Mouse (Mus musculus): ENCODE data around the gene Fam53b.
A peak's percentile ranks its signal among the peaks of the same experiment; 100 is the strongest.

The Fam53b gene

DNA sequence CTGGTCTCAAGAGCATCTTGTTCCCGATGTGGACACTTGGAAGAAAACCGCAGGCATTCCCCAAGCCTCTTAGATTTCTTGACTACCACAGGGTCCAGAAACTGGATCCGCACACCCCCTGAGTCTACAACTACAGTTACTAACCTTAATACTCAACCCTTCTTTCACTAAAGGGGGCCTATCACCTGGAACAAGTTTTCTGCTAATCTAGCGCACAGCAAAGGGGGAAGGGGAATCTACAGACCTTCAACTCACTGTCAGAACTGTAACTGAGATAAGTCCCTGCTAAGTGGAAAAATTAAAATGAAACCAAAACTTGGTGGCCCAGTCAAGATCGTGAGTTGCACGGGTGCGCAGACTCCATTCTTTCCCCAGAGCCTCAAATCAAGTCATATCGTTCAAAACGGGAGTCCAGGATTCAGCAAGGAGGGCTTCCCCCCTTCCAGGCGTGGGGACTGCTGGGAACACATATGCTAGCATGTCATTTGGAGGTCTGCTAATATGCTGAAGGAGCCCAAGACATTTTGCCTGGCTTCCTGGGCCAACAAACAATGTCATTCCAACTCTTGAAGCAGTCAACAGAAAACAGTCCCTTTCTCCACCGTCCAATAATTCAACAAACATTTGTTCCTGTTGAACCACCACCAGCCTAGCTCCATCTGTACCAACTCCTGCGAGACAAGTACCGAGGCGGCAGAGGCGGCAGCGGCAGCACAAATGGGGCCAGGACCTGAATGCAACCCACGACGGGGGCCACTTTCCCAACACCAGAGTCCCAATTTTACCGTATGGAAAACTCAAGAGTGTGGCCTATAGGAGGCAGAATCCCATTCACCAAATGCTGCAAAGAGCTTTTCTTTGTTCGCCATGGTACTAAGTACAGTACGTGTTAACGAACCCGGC lies 1.7 kb downstream of the Fam53b start:
- no peak for DNase-seq (ENCODE audit: low read depth, low spot score)

DNA sequence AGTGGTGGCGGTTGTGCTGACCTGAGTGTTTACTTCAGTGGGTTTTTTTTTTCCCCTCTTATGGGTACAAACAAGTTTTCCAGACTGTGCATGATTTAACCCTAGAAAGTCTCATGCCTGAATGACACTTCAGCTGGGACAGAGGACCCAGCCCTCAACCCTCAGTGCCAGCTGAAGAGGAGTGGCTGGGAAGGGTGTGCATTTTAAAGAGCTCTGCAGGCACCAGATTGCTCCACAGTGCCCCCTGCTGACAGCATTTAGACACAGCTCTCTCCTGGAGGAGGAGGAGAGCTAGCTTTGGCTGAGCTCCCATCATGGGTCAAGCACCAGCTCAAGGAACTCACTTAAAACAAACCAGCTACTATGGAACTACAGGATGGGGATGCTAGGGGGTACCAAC lies 2.8 kb downstream of the Fam53b start:
- peak; percentile 79 for DNase-seq (ENCODE audit: low read depth, low spot score)

DNA sequence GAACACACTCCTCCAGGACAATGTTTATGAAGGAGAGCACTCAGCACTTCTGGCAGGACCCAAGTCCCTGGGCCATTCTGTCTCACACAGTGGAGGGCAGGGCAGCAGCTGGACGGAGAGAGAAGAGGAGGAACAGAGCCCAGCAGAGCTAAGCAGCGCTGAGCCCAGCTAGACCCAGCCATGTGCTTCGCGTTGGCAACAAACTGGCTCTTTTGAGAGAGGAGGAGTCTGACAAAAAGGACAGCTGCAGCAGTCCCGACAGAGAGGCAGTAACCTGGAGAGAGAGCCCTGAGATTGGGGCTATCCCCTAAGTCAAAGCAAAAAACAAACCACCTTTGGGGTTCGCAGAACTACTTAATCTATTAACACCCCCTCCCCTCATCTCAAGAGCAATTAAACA lies 3.3 kb downstream of the Fam53b start:
- no peak for DNase-seq (ENCODE audit: low read depth, low spot score)

DNA sequence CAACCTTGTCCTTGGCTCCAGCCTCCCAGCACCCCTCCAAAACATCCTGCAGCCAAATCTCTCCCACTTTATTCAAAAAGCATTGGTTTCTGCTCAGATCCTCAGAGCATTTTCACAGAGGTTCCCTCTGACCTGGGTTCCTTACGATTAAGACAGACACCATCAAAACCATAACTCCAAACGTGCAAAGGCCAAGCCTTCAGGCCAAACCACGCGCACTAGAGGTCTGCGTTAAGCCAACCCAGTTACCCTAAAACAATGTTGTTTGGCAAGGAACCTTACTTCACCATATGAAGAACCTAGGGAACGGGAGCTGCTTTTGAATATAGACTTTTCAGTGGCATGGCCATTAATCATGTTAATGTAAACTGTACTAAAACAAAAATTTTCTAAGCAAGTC lies 4.0 kb downstream of the Fam53b start:
- DNase-seq (ENCODE audit: low read depth, low spot score), result no peak

DNA sequence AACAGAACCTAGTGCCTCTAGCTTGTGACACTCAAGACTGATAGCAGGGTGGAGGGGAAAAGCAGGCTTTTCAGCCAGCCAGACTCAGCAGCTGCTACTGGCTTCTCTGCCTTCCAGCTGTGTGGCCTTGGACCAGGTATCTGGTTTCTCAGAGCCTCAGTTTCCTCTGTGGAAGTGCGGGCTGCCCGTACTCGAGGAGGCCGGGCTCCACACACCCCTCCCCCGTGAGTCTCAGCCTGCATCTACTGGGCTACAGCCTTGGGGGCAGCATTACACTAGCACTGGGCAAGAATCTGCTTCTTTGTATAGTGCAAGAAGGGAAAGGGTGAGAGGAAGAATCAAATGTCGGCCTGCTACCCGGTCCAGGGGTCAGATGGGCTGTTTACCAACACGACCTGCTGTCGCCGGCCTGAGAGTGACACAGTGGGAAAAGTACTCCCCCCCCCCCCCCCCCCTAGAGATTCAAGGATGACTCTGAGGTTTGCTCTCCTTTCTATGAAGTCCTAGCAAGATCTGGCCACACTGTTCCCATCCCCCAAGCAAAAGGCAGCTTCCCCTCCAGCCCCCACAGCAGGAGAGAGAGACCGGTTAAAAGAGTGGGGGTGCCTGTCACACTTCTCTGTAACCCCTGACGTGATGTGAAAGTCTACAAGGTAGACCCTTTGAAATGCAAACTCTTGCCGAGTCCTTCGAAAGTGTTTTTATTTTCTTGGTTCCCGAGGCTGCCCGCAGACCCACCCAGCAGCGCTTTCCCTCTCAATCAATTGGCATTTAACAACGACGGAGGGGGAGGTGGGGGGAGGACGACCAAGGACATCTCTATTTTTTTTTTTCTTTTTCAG lies 4.6 kb downstream of the Fam53b start:
- DNase-seq (ENCODE audit: low read depth, low spot score), result no peak

DNA sequence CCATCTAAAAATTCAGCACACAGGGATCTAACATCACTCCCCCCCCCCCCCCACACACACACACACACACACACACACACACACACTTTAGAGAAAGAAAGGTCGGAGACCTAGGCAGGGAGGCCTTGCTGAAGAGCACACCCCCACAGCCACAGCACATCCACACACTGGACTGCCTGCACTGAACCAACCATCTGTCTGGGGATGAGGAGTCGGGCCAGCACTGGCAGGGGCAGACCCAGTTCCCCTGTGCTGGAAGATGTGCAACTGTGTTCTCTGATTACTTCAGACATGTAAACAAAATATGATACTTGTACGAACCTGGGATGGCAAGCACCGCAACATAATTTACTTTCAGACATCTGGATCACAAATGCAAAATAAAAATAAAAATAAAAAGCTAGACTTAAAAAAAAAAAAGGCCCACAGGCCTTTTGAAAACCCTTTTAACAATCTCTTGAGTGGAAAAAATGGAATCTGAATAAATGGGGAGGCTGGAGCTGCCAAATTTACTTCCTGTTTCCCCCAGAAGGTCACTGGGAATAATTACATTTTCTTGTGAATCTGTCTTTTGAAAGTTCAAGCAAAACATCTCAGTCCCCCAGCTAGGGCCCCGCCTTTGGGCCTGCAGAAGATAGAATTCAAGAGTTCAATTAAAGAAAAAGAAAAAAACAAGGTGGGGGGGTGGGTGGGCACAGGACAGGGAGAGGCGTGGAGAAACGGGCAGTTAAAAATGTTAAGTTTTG lies 5.5 kb downstream of the Fam53b start:
- no peak for DNase-seq (ENCODE audit: low read depth, low spot score)

DNA sequence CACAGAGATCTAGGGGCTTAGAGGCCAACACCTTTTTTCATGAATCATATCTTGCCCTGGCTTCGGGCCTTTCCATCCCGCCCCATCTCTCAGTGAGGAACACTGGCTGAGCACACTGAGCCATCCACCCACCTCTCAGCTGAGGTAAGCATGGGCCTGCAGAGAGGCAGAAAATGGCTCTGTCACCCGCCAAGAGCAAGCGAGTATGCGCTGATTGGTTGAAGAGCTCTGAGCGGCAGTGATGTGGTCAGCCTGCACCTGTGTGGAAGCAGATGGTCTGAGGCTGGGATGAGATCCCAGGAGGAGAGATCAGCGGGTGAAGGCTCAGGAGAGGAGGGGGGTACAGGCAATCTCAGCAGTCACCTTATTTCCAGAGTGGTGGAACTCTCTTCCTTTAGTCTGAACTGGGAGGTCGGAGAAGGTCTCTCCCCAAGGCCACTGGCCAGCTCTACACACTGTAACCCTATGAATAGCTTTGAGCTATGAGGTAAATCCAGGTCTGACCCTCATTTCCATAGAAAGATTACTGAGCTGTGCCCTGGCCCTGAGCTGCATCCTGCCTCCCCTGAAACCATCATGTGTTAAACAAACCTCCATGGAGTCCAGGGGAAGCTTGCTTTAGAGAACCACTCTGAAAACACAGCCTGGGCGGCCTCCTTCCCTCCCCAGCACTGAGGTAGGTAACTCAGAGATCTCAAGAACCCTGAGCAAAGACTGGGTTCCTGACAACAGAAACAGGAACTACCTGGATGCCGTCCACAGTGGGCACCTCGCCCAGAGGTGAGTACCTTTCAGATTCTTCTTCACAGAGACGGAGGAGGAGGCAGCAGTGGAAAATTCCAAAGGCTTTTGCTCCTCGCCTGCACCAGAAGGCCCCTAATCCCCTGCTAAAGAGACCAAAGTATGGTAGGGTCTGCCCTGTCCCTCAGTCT lies 6.5 kb downstream of the Fam53b start:
- no peak for DNase-seq (ENCODE audit: low read depth, low spot score)

DNA sequence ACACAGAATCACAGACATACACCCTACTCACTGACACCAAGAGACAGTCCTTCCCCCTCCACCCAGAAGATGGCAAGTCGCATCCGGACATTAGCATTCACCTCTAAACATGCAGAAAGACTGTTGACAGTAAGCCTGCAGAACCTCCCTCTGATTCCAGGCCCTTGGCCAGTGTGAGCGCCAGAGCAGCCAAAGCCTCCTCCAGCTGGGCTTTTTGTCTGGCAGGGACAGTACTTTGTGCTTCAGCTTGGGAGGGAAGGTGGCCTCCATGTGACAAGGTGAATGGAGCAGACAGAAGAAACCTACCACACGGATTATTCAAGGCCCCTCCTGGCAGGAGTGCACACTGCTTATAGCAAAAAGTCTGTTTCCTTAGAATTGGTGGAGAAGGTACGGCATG lies 7.4 kb downstream of the Fam53b start:
- no peak for DNase-seq (ENCODE audit: low read depth, low spot score)

DNA sequence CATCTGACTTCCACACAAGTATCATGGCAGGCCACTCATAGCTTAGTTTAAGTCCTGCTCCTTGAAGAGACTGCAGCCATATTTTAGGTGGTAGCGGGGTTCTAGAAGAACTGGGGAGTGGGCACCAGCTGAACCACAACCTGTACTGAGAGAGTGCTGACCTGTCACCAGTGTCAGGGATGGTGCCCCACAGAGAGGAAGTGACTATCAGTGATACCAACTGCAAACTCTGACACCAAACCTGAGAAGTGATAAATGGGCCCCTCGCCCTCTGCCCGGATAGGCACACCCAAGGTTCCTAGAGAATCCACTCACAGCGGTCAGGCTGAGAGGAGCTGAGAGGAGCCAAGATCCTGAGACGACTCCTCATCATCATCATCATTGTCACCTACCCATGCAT lies 8.7 kb downstream of the Fam53b start:
- no peak for DNase-seq (ENCODE audit: low read depth, low spot score)

DNA sequence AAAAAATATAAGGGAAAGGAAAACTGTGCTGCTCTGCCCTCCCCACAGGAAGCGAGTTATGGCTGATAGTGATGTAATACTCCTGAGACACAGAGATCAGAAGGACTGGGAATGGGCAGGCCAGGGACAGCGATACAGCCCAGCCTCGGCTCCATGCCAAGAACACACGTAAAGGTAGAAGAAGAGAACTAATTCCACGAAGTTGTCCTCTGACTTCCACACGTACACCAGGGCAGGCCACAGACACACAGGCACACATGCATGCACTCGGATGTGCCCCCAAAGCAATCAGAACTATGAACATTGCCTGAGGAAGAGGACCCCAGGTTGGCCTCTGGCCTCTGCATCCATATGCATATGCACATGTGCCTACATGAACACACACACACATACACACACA lies 9.2 kb downstream of the Fam53b start:
- DNase-seq (ENCODE audit: low read depth, low spot score), result no peak

DNA sequence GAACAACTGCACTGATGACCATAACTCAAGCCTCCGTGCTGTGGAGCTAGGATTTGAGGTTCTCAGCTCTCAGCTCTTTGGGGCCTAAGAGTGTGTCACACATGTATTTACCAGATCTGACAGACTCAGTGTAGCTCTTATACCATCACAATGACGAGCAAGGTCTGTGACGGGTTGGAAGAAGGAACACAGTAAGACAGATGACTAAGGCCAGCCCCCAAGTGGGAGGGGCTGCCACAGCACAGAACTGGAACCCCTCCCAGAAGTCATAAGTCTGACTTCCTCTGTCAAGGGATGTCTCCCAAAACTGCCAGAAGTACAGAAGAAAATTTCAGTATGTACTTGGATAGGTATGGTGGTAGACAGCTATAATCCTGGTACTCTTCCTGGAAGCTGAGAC lies 9.7 kb downstream of the Fam53b start:
- DNase-seq (ENCODE audit: low read depth, low spot score), result no peak

DNA sequence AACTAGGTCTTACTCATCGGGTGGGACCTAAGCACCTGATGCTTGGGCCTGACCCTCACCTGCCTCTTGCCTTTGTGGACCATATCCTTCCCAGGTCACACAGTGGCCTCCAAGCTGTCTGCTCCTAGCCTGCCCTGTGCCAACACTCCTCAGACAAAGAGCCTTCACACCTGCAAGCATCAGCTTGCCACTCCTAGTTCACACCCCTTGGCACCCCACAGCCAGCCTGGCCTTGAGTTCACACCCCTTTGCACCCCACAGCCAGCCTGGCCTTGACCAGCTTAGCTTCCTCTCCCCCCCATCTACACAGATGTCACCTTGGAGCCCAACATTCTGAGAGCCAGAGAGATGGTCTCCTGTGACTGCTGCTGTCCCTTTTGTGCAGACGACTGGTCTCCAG lies 10.3 kb downstream of the Fam53b start:
- DNase-seq (ENCODE audit: low read depth, low spot score), result no peak

DNA sequence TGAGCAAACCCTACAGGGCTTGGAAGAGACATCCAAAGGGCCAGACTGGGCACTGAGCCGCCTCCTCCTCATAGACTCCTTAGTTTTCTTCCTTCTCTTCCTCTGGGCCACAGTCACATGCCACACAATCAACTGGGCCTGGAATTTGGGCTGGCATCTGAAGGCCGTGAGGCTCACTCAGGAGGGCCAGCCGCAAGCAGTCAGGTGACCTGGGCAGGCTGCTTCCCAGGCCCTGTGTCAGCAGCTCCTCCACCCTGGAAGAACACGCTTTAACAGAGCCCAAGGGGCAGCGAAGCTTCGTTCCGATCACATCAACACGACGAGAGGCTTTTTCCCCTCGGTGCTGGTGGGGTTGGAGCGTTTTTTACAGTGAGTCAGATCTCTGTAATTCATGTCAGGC lies 11.0 kb downstream of the Fam53b start:
- DNase-seq (ENCODE audit: low read depth, low spot score), result no peak

DNA sequence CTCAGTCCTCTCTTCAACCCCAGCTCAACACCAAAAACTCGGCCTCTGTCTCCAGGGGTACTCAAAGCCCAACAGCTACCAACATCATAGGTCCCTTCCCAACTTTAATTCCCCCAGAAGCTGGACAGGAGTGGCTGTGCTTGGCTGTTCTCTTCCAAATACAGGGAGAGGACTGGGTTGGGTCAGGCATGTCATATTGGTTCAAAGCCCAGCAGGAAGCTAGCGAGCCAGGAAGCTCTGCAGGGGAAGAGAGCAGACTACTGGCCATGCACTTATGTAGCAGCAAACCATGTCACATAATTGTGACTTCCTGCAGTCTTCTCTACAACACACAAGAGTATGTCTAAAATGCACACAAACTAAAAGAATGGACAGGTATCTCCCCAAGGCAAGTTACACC lies 11.6 kb downstream of the Fam53b start:
- no peak for DNase-seq (ENCODE audit: low read depth, low spot score)

DNA sequence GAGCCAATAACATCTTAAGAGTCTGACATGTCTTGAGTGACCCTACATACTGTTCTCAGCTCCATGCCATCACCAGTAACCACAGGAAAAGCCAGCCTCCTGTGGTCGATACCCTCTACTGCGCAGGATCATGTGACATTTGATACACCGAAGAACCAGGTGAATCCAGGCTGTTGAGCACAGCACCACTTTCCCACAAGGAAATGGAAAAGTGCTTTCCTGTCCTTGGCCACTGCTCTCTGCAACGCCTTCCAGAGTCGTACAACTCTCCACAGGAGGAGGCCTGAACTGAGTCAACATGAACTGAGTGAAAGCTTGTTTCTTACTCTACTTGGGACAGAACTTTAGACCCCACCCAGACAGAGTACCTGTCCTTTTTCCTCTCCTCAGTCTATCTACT lies 12.2 kb downstream of the Fam53b start:
- DNase-seq (ENCODE audit: low read depth, low spot score), result no peak

DNA sequence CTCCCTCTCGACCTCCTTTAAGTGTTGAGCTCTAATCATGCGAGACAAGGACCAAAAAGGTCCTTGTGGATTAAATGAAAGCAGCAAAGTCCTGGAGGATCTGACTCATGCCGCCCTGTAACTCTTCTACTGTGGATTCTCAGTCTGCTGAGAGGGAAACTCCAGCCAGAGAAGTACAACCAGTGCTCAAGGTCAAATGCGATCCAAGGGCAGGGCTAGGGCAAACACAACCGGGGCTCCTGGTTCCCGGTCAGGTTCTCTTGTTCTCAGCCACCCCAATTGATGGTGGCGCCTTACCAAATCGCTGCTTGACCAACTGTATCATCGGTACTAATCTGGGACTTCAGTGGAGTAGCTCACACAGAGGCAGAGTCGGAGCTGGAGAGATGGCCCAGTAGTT lies 12.8 kb downstream of the Fam53b start:
- no peak for DNase-seq (ENCODE audit: low read depth, low spot score)

DNA sequence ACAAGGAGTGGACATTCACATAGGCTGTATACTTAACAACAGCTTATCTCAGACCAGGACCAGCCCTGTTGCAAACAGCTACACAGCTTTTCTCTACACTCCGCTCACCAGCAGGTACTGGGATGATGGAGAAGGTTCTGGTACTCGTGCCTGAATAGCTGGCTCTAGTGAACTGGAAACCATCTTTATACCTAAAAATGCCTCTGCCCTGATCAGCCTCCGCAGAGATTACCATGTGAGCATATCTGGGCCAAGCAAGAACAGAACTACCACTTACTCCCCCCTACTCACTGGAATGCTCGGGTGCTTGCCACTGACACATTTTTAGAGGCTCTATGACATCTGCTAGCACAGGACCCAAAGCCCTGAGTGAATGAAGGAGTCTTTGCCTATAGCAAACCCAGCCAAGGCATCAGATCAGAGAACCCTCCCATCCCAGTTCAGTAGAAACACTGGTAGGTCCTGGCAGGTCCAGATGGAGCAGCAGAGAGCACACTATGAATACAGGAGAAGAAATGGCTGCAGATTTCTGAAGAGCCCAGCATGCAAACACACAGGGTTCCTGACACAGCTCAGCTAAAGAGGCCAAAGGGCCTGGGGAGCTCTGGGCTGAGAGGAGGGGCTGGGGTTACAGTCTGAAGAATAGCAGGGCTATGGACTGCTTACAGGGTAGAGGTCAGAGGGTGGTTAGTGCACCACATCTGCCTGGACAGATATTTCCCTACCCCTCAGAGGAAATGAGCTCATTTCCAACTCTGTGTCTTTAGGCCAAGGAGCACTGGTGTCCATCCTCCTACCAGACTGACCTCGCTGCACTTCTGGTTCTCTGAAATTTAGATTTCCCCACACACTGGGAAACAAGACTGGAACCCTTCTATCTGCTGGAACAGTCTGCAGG lies 14.3 kb downstream of the Fam53b start:
- no peak for DNase-seq (ENCODE audit: low read depth, low spot score)

DNA sequence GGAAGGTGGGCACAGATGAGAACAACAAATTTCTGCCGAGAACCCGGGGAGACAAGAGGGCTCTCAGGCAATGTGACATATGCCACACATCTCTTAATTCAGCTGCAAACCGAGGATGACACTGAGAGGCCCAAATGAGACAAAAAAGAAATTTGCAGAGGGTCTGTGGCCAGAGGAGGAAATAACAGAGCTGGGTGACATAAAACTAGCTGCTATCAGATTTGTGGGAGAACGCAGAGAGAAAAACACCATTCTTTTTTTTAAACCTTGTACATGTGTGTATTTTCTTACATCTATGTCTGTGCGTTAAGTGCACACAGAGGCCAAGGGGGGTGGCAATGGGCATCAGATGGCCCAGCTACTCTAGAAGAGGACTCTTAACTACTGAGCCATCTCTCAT lies 18.5 kb downstream of the Fam53b start:
- no peak for DNase-seq (ENCODE audit: low read depth, low spot score)

DNA sequence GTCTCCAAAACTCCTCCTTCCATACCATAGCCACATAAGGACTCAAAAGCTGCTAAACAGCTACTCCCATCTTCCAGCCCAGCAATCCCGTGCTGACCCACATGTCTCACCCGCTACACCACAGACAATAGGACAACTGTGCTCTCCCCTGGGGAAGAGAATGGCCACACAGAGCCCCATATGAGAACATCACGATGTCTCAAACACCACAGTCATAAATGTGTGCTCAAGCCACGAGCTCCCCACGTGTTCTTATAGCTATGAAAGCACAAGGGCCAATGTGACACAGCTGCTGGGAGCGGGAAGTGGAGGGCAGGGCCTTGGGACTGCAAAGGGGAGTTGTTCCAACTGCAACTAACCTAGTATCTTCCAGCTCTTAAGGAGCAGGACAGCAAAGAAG lies 20.2 kb downstream of the Fam53b start:
- DNase-seq (ENCODE audit: low read depth, low spot score), result no peak
